Mouse (Mus musculus) heart, embryonic 14.5 days (tissue): ENCODE measurements around the gene Itsn1. TPM values are rescaled to one million over a fixed set of nuclear protein-coding genes. Genes with fewer than 3 reads are reported as not detected.
A peak's percentile ranks its signal among the peaks of the same experiment; 100 is the strongest.

Experiments used
- ATAC-seq: fragments of 200-750 bp; cut with Nextera tagmentation; 2 replicates; pipeline ENCODE4 v1.8.0; 2017; ENCODE audit warnings: low read depth, moderate TSS enrichment; ENCODE audit not compliant: insufficient number of reproducible peaks, insufficient read depth, low FRiP score
- H3K27ac ChIP-seq, 2 experiments: fragments of 200-500 bp in 1 of 2; fragments of 300-500 bp in 1 of 2; sonication (generic) in 1 of 2; replicated peaks in 1 of 2; 2 replicates each; pipeline ENCODE4 v1.5.1; 2012 to 2014; ENCODE audit warnings: low read depth in 2 of 2, low read length in 2 of 2, control low read depth in 1 of 2, mild to moderate bottlenecking in 1 of 2, mixed read lengths in 1 of 2; ENCODE audit not compliant: control insufficient read depth in 1 of 2, insufficient read depth in 1 of 2
- H3K27me3 ChIP-seq: fragments of 300-500 bp; sonication (generic); 2 replicates; pipeline ENCODE4 v1.6.1; 2014; ENCODE audit warnings: mild to moderate bottlenecking, low read length, control low read depth; ENCODE audit not compliant: control insufficient read depth, insufficient read depth
- H3K36me3 ChIP-seq: fragments of 300-500 bp; sonication (generic); 2 replicates; pipeline ENCODE4 v1.6.1; 2014; ENCODE audit warnings: mild to moderate bottlenecking, control low read depth, low read length, mixed read lengths; ENCODE audit not compliant: control insufficient read depth, insufficient read depth
- H3K4me1 ChIP-seq, 2 experiments: fragments of 200-500 bp in 1 of 2; fragments of 300-500 bp in 1 of 2; sonication (generic) in 1 of 2; 2 replicates each; pipeline ENCODE4 v1.6.1; 2012 to 2014; ENCODE audit warnings: low read length in 2 of 2, control low read depth in 1 of 2, mixed read lengths in 1 of 2; ENCODE audit not compliant: control insufficient read depth in 2 of 2, insufficient read depth in 2 of 2
- H3K4me2 ChIP-seq: fragments of 300-500 bp; sonication (generic); 2 replicates; pipeline ENCODE4 v1.6.1; 2014; ENCODE audit warnings: mild to moderate bottlenecking, low read length
- H3K4me3 ChIP-seq, 2 experiments: fragments of 200-500 bp in 1 of 2; fragments of 300-500 bp in 1 of 2; sonication (generic) in 1 of 2; 2 replicates each; pipeline ENCODE4 v1.5.1; 2012 to 2014; ENCODE audit warnings: low read length in 2 of 2, mild to moderate bottlenecking in 2 of 2, control low read depth in 1 of 2, low read depth in 1 of 2, moderate library complexity in 1 of 2; ENCODE audit not compliant: control insufficient read depth in 1 of 2, insufficient read depth in 1 of 2
- H3K9ac ChIP-seq: fragments of 300-500 bp; sonication (generic); 2 replicates; pipeline ENCODE4 v1.6.1; 2014; ENCODE audit warnings: mild to moderate bottlenecking, low read length
- H3K9me3 ChIP-seq: fragments of 300-500 bp; sonication (generic); 2 replicates; pipeline ENCODE4 v1.6.1; 2016; ENCODE audit warnings: low read length, control low read depth; ENCODE audit not compliant: control insufficient read depth
- WGBS: fragments of 180-500 bp; shearing (Covaris S2); extraction: QIAGEN DNeasy Blood & Tissue Kit; methylation state at CpG from one replicate; pipeline ENCODE4 v1.1.7; 2014; 5-methylcytosine and 5-hydroxymethylcytosine counted together
- polyA plus RNA-seq: library from polyadenylated mRNA; unstranded; fragments of >200 nt; fragmentation: Nextera tagmentation; extraction: Ambion mirVana; gene quantifications from 2 replicates; pipeline ENCODE4 v1.2.1, GENCODE M21; 2014

The Itsn1 gene
- polyA plus RNA-seq, 1 experiment from 2014 or later = 21.2 TPM

DNA sequence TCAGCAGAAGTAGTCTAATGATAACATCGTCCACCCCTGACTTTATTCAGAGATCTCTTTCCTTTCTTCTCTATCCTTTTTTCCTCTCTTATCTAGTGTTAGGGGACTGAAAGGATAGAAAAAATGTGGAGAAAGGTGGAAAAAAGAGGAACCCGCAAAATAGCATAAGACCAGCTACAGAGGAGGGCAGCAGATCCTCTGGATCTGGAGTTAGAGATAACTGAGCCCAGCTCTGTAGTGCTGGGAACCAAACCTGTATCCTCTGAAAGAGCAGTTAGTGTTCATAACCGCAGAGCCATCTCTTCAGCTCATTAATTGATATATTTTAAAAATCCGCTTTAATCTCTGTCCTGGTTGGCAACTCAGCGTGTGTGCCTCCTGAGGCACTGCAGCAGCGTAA, 84.5 kb downstream of the Itsn1 start:
- no peak for ATAC-seq
- Histone ChIP-seq H3K36me3 (peaks cover 69% of the 10 kb centered on the region), H3K4me3 (no peak overlapping the region), H3K27ac (no peak overlapping the region), H3K4me1 (no peaks in the 10 kb centered on the region), H3K9ac (no peak overlapping the region), H3K4me2 (no peak overlapping the region), H3K9me3 (peaks cover 4% of the 10 kb centered on the region; the same call in 1 of the 2 replicates), H3K27me3 (no peaks in the 10 kb centered on the region)
- WGBS = 92% methylated on average over 6 of the region's 6 CpGs

DNA sequence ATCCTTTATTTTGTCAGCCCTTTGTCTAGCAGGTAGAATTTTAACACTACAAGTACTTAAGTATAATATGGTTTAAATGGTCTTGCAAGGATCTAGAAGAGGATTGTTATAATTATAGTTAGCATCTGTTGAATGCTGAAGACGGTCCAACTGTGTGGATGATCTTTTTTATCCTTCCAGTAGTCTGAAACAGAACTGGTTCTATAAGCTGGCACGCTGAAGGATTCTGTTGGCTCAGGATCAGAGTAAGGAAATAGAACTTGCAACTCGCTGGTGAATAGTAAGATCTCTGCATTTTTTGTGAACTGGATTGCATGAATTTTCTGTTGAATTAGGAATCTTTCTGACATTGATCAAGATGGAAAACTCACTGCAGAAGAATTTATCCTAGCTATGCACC, 86.0 kb downstream of the Itsn1 start:
- peaks cover 77% of the 10 kb centered on the region for H3K36me3 ChIP-seq
- ATAC-seq = no peak
- H3K4me1 ChIP-seq = no peaks in the 10 kb centered on the region
- H3K9ac ChIP-seq = no peak overlapping the region
- H3K27me3 ChIP-seq = no peaks in the 10 kb centered on the region
- H3K27ac ChIP-seq = no peak overlapping the region
- WGBS = 91% methylated on average over 3 of the region's 3 CpGs
- no peak overlapping the region for H3K4me3 ChIP-seq
- H3K9me3 ChIP-seq = peaks cover 5% of the 10 kb centered on the region; the same call in 1 of the 2 replicates
- no peak overlapping the region for H3K4me2 ChIP-seq

DNA sequence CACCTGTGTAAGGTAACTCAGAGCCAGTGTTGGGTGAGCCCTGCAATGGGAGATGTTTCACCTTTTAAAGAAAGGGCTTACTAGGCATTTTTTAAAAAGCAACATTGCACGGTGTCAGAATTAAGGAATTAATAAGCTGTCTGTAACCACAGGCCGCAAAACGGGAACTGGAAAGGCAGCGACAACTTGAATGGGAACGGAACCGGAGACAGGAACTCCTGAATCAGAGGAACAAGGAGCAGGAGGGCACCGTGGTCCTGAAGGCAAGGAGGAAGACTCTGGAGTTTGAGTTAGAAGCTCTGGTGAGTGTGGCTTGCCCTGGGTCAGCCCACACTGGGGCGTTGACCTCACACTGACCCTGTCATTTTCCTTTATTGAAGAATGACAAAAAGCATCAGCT, 91.2 kb downstream of the Itsn1 start:
- H3K27me3 ChIP-seq = no peaks in the 10 kb centered on the region
- no peak overlapping the region for H3K9ac ChIP-seq
- no peak for ATAC-seq
- H3K4me3 ChIP-seq = no peak overlapping the region
- no peak overlapping the region for H3K4me2 ChIP-seq
- no peak overlapping the region for H3K27ac ChIP-seq
- 92% methylated on average over 8 of the region's 8 CpGs for WGBS
- no peaks in the 10 kb centered on the region; a peak in 1 of 4 replicates for H3K4me1 ChIP-seq
- peaks cover 5% of the 10 kb centered on the region; the same call in 1 of the 2 replicates for H3K9me3 ChIP-seq
- peaks cover 84% of the 10 kb centered on the region for H3K36me3 ChIP-seq

DNA sequence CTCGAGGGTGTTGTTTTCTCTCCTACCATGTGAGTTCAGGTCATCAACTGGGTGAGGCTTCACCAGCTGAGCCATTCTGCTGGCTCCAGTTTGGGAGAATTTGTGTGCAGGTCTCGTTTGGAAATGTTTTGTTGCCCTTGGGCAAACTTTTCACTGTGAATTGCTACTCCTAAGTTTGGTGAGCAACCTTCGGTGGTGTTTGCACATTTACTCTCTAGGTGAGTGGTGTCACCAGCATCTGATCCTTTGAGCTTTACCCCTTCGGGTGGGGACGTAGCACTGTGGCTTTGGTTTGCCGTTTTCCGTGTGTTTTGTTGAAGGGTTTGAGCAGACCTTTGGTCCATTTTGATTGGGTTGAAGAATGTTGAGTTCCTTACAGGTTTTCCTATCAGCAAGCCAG, 93.2 kb downstream of the Itsn1 start:
- peaks cover 5% of the 10 kb centered on the region; the same call in 1 of the 2 replicates for H3K9me3 ChIP-seq
- peaks cover 2 to 8% of the 10 kb centered on the region in 2 experiments; a peak in 3 of 4 replicates for H3K4me1 ChIP-seq
- H3K4me2 ChIP-seq = no peak overlapping the region
- peaks cover 65% of the 10 kb centered on the region for H3K36me3 ChIP-seq
- H3K27me3 ChIP-seq = no peaks in the 10 kb centered on the region
- H3K4me3 ChIP-seq = no peak overlapping the region
- 88% methylated on average over 7 of the region's 7 CpGs for WGBS
- no peak overlapping the region for H3K27ac ChIP-seq
- no peak overlapping the region for H3K9ac ChIP-seq
- no peak for ATAC-seq

DNA sequence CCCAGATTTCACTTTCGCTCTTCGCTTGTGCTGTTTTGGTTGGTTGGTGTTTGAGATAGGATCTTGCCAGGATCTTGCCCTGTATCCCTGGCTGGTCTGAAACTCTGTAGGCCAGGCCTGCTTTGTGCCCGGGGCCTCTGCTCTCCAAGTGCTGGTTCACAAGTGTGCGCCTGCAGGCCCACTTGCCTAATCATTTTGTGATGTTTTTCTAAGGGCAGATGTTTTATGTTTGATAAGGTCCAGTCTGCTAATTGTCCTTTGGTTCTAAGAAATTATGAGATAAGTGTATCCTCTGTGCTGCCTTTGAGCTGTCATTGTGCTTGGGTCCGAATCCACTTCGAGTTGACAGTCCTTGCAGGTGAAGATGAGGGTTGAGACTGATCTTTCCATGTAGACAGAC, 93.7 kb downstream of the Itsn1 start:
- Histone ChIP-seq H3K4me3 (no peak overlapping the region), H3K27me3 (no peaks in the 10 kb centered on the region), H3K4me2 (no peak overlapping the region), H3K36me3 (peaks cover 65% of the 10 kb centered on the region), H3K27ac (no peak overlapping the region), H3K9ac (no peak overlapping the region), H3K9me3 (peaks cover 5% of the 10 kb centered on the region; the same call in 1 of the 2 replicates), H3K4me1 (peaks cover 6 to 12% of the 10 kb centered on the region in 2 experiments)
- ATAC-seq = no peak
- 70% methylated on average over 6 of the region's 6 CpGs for WGBS

DNA sequence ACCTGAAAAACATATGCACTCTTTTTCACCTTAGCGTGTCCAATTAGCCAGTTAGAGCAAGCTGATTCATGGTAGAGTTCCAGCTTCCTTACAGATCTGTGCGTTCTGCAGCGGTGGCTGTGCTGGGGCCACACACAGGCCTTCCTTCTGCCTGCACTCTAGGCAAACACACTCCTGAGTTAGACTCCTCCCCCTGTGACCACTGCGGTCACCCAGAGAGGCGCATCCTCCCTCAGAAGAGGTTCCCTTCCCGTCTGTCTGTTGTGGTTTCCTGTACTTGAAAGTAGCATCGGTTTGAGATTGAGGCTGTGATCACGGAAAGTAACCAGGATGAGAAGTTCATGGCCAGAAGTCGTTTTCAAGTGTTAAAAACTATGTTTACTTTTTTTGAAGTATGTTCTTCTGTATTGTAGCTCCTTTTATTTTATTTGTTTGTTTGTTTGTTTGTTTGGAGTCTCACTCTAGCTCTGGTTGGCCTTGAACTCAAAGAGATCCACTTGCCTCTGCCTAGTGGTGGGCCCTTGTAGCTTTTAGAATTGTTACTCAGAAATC, 96.8 kb downstream of the Itsn1 start:
- whole genome bisulfite sequencing = 65% methylated on average over 9 of the region's 9 CpGs

DNA sequence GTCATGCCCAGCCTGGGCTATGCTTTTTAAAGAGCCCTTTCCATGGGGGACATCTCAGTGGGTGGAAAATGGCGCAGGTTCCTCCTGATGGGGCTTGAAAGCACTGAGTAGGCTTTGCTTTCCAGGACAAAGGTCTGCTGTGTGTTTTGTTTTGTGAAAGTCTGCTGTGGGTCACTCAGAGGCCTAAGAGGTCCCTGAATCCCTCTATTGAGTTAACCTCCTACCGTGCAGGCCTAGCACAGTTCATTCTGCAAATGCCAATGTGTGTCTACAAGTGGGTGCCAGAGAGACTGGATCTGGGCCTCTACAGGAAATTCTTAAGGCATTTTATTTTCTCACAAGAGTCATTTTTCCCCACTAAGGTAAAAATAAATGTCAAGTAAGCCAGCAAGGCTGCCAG, 97.8 kb downstream of the Itsn1 start:
- H3K36me3 ChIP-seq = peaks cover 61% of the 10 kb centered on the region
- WGBS = 69% methylated on average over 2 of the region's 2 CpGs
- H3K4me1 ChIP-seq = peaks cover 14 to 23% of the 10 kb centered on the region in 2 experiments
- H3K9ac ChIP-seq = no peak overlapping the region
- H3K27me3 ChIP-seq = no peaks in the 10 kb centered on the region
- H3K27ac ChIP-seq = peak overlapping the region in 1 of 2 experiments; percentile 76; a peak in 2 of 4 replicates
- H3K4me3 ChIP-seq = no peak overlapping the region
- ATAC-seq = no peak
- no peaks in the 10 kb centered on the region for H3K9me3 ChIP-seq
- no peak overlapping the region for H3K4me2 ChIP-seq

More for the DNA sequence above, 96.8 kb downstream of the Itsn1 start:
- Histone ChIP-seq H3K4me2 (no peak overlapping the region), H3K27ac (no peak overlapping the region), H3K4me3 (no peak overlapping the region), H3K4me1 (peaks cover 14 to 23% of the 10 kb centered on the region in 2 experiments), H3K27me3 (no peaks in the 10 kb centered on the region), H3K36me3 (peaks cover 61% of the 10 kb centered on the region), H3K9ac (no peak overlapping the region), H3K9me3 (no peaks in the 10 kb centered on the region)
- ATAC-seq = no peak

DNA sequence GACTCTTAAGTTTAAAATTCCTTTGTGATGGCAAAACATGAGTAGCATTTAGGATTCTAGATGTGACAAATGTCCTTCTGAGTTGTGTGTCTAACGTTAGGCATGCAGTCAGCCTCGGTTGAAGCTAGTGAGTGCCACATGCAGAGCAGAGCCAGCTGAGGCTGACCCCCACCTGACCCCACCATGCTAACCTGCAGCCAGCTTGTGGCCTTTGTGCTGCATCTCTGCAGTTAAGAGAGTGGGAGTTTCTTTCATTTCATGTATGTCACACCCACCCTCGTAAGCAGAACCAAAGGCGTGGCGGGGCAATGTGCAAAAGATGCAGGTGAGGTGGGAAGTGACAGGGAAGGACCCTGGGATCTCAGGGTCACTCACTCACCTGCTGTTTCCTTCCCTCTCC, 98.4 kb downstream of the Itsn1 start:
- Histone ChIP-seq H3K9me3 (no peaks in the 10 kb centered on the region), H3K27ac (peak overlapping the region; percentile 45 to 76; a peak in 3 of 4 replicates), H3K4me2 (no peak overlapping the region), H3K36me3 (peaks cover 56% of the 10 kb centered on the region), H3K4me3 (no peak overlapping the region), H3K4me1 (peaks cover 14 to 23% of the 10 kb centered on the region in 2 experiments), H3K9ac (no peak overlapping the region), H3K27me3 (no peaks in the 10 kb centered on the region)
- 53% methylated on average over 5 of the region's 5 CpGs for WGBS
- no peak for ATAC-seq
